Mouse (Mus musculus) forebrain, embryonic 16.5 days (tissue): Measurements from ENCODE around the gene Tmem186. TPM values are rescaled to one million over a fixed set of nuclear protein-coding genes. Genes with fewer than 3 reads are reported as not detected.

ENCODE experiments used
- ATAC-seq: fragments of 200-750 bp; cut with Nextera tagmentation; 2 replicates; pipeline ENCODE4 v1.8.0; 2017; ENCODE audit warnings: mild to moderate bottlenecking, moderate library complexity
- H3K27ac ChIP-seq: fragments of 300-500 bp; sonication (generic); 2 replicates; pipeline ENCODE4 v1.5.1; 2014; ENCODE audit warnings: low read length, control low read depth
- H3K27me3 ChIP-seq: fragments of 300-500 bp; sonication (generic); replicated peaks from 2 replicates; pipeline ENCODE4 v1.6.1; 2014; ENCODE audit warnings: low read length; ENCODE audit not compliant: control insufficient read depth, insufficient read depth
- H3K36me3 ChIP-seq: fragments of 300-500 bp; sonication (generic); 2 replicates; pipeline ENCODE4 v1.6.1; 2014; ENCODE audit not compliant: control insufficient read depth, insufficient read depth
- H3K4me1 ChIP-seq: fragments of 300-500 bp; sonication (generic); replicated peaks from 2 replicates; pipeline ENCODE4 v1.6.1; 2014; ENCODE audit warnings: low read length; ENCODE audit not compliant: control insufficient read depth, insufficient read depth
- H3K4me2 ChIP-seq: fragments of 300-500 bp; sonication (generic); 2 replicates; pipeline ENCODE4 v1.6.1; 2014; ENCODE audit warnings: mild to moderate bottlenecking, low read length, control low read depth
- H3K4me3 ChIP-seq: fragments of 300-500 bp; sonication (generic); replicated peaks from 2 replicates; pipeline ENCODE4 v1.5.1; 2014; ENCODE audit warnings: mild to moderate bottlenecking, low read length, control low read depth
- H3K9ac ChIP-seq: fragments of 300-500 bp; sonication (generic); replicated peaks from 2 replicates; pipeline ENCODE4 v1.6.1; 2014; ENCODE audit warnings: low read depth, low read length, control low read depth
- H3K9me3 ChIP-seq: fragments of 300-500 bp; sonication (generic); 2 replicates; pipeline ENCODE4 v1.6.1; 2016; ENCODE audit warnings: low read length; ENCODE audit not compliant: control insufficient read depth
- WGBS: fragments of 180-500 bp; shearing (Covaris S2); extraction: QIAGEN DNeasy Blood & Tissue Kit; methylation state at CpG from one replicate; pipeline ENCODE4 v1.1.7; 2014; 5-methylcytosine and 5-hydroxymethylcytosine counted together
- microRNA-seq: library from miRNA; unstranded; fragments of <30 nt; microRNA quantifications from one replicate; pipeline ENCODE4, GENCODE M21; 2017
- polyA plus RNA-seq: library from polyadenylated mRNA; unstranded; fragments of >200 nt; fragmentation: Nextera tagmentation; extraction: Ambion mirVana; gene quantifications from 2 replicates; pipeline ENCODE4 v1.2.1, GENCODE M21; 2015

The Tmem186 gene
- polyA plus RNA-seq, 1 experiment from 2014 or later = 27.8 TPM

DNA sequence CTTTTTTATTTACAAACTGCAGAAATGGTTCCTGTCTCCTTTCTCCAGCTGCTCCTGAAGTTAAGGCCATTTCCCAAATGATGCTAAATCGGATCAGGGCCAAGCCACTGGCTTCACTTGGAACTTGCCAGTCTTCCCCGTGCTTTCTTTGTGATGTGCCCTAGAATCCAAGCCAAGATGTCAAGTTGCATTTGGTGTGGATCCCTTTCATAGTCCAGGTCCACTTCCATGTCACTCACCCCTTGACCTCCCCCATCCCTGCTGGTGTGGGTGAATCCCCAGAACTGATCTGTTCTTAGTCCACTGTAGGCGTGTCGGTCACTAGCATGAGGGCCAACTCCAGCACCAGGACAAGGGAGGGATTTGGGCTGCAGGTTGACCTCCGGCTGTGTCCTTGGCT is 40.0 kb downstream of the Tmem186 start:
- WGBS = 85% methylated on average over 5 of the region's 5 CpGs
- no peak for ATAC-seq

DNA sequence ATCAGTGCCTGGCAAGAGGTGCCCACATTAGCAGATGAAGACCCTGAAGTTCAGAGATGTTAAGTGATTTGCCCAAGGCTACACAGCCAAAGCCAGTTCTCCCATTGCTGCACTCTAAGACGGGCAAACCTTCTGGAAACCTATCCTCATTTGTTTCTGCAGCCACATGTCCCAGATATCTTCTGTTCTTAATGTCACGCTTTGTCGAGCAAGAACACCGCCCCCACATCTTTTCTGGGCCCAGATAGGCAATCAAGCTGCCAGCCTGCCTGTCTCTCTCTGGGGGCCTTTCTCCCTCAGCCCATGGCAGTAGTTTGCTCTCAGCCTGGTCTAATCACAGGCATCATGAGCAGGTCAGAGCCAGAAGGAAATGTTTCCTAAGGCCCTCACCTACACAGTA is 41.2 kb downstream of the Tmem186 start:
- Histone ChIP-seq H3K4me2 (no peak overlapping the region), H3K36me3 (no peaks in the 10 kb centered on the region), H3K27ac (no peak overlapping the region), H3K9ac (no peak overlapping the region), H3K9me3 (no peaks in the 10 kb centered on the region), H3K4me3 (no peak overlapping the region), H3K4me1 (no peaks in the 10 kb centered on the region; the same call in 1 of the 2 replicates), H3K27me3 (peaks cover 18% of the 10 kb centered on the region; the same call in 1 of the 2 replicates)
- whole genome bisulfite sequencing = 53% methylated on average over 4 of the region's 4 CpGs
- ATAC-seq = no peak

More for the DNA sequence above, 40.0 kb downstream of the Tmem186 start:
- H3K4me2 ChIP-seq = no peak overlapping the region
- no peaks in the 10 kb centered on the region for H3K9me3 ChIP-seq
- peaks cover 16% of the 10 kb centered on the region; the same call in 1 of the 2 replicates for H3K27me3 ChIP-seq
- H3K27ac ChIP-seq = no peak overlapping the region
- no peaks in the 10 kb centered on the region for H3K36me3 ChIP-seq
- H3K4me1 ChIP-seq = no peaks in the 10 kb centered on the region; the same call in 1 of the 2 replicates
- no peak overlapping the region for H3K4me3 ChIP-seq
- no peak overlapping the region for H3K9ac ChIP-seq

DNA sequence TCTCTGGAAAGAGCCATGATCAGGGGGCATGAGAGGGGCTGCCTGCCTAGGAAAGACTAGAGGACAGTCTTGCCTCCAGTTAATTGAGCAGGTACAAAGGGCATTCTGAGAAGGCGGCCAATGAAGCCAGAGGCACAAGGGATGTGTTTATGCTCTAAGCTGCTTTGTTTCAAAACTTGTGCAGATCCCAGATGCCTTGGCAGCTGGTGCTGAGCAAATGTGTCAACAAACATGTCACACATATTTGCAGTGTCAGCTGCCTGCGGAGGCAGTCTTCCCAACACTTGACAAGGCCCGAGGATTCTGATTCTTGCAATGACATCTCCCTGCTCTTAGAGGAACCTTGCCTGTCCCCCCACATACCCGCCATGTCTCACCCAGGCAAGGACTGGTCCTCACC is 42.1 kb downstream of the Tmem186 start:
- Histone ChIP-seq H3K4me3 (no peak overlapping the region), H3K4me1 (no peaks in the 10 kb centered on the region; the same call in 1 of the 2 replicates), H3K4me2 (no peak overlapping the region), H3K9ac (no peak overlapping the region), H3K27ac (no peak overlapping the region), H3K36me3 (no peaks in the 10 kb centered on the region), H3K27me3 (peaks cover 14% of the 10 kb centered on the region; the same call in 1 of the 2 replicates), H3K9me3 (no peaks in the 10 kb centered on the region)
- peak; percentile 78 for ATAC-seq
- WGBS = 51% methylated on average over 4 of the region's 4 CpGs

DNA sequence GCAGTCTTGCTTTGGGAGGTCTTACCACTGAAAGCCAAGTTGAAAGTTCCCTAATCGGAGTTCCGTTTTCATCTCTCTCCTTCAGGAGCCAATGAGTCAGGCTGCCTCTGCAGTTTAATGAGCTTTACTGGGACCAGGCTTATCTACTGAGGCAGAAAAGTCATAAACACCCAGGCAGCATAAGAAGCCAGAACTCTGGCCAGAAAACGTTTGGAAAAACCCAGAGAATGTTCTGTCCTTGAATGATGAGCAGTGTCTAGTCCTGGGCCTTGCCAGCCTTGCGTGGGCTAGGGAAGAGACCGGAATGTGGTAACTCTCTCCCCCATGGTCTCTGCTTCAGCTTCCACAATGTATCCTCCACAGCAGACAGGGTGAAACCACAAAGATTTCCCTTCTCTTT is 52.5 kb downstream of the Tmem186 start:
- Histone ChIP-seq H3K4me2 (no peak overlapping the region), H3K4me3 (no peak overlapping the region), H3K9ac (no peak overlapping the region), H3K27me3 (peaks cover 5% of the 10 kb centered on the region), H3K27ac (no peak overlapping the region), H3K36me3 (peaks cover 11% of the 10 kb centered on the region), H3K4me1 (no peaks in the 10 kb centered on the region), H3K9me3 (peaks cover 4% of the 10 kb centered on the region; the same call in 1 of the 2 replicates)
- 79% methylated on average over 5 of the region's 5 CpGs for WGBS
- no peak for ATAC-seq

DNA sequence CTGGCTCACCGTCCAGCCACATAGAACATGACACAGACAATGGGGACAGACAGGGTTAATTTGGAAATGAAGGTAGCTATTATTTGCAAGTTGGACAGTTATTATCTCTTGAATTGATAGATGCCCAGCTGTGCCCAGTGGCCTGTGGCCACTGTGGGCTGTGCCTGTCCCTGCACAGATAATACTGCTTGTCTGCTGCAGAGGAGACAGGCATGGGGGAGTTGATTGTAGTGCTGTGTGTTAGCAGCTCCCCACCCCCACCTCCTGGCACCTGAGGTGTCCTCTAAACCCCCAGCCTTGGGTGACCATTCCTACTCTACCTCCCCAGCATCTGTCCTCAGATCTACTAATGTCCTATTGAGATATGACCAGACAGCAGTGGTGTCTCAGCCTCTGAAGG is 53.3 kb downstream of the Tmem186 start:
- Histone ChIP-seq H3K27ac (no peak overlapping the region), H3K27me3 (peaks cover 5% of the 10 kb centered on the region), H3K4me1 (no peaks in the 10 kb centered on the region), H3K36me3 (peaks cover 11% of the 10 kb centered on the region), H3K4me2 (no peak overlapping the region), H3K4me3 (no peak overlapping the region), H3K9me3 (peaks cover 4% of the 10 kb centered on the region; the same call in 1 of the 2 replicates), H3K9ac (no peak overlapping the region)
- WGBS = 81% methylated on average over 1 of the region's 1 CpGs
- ATAC-seq = no peak

Small RNA genes lying within 50 kb of the gene (microRNA-seq; reads per million reads assigned to microRNA genes)
- not detected for gene Gm22137

Other genes starting within 250 kb of the Tmem186 start
- gene Tmem114, start 212.6 kb downstream of the Tmem186 start, polyA plus RNA-seq = 0.15 TPM in 1 of 2 replicates, not detected in the other
- gene Mettl22, start 166.9 kb downstream of the Tmem186 start, polyA plus RNA-seq = 37.5 and 50.3 TPM in 2 replicates
- 48.5 and 58.0 TPM in 2 replicates for gene Abat, start 124.3 kb downstream of the Tmem186 start, polyA plus RNA-seq
- 48.1 and 53.4 TPM in 2 replicates for gene Pmm2, start within 50 bp of the Tmem186 start, polyA plus RNA-seq
- gene Carhsp1, start 34.4 kb upstream of the Tmem186 start, polyA plus RNA-seq = 181 and 200 TPM in 2 replicates
- gene Gm5767, start 43.1 kb upstream of the Tmem186 start, polyA plus RNA-seq = not detected in 2 replicates
- 32.4 and 40.2 TPM in 2 replicates for gene Usp7, start 154.6 kb upstream of the Tmem186 start, polyA plus RNA-seq
- gene 1810013L24Rik, start 192.4 kb upstream of the Tmem186 start, polyA plus RNA-seq = 29.0 and 30.6 TPM in 2 replicates